Mouse (Mus musculus) midbrain, embryonic 11.5 days (tissue): Measurements from ENCODE around the gene Reps2. TPM values are rescaled to one million over a fixed set of nuclear protein-coding genes. Genes with fewer than 3 reads are reported as not detected.

Experiments
- ATAC-seq: fragments of 200-750 bp; cut with Nextera tagmentation; 2 replicates; pipeline ENCODE4 v1.8.0; 2017; ENCODE audit warnings: moderate TSS enrichment, moderate library complexity; ENCODE audit not compliant: low FRiP score
- DNase-seq: peaks from one replicate; pipeline ENCODE4 v3.0.0; 2015; ENCODE audit warnings: low spot score; ENCODE audit errors: missing footprints
- H3K27ac ChIP-seq: fragments of 300-500 bp; sonication (generic); 2 replicates; pipeline ENCODE4 v1.5.1; 2014; ENCODE audit warnings: low read depth, low read length
- H3K27me3 ChIP-seq: fragments of 300-500 bp; sonication (generic); 2 replicates; pipeline ENCODE4 v1.6.1; 2014; ENCODE audit warnings: mild to moderate bottlenecking, low read length, moderate library complexity, mixed read lengths; ENCODE audit not compliant: control insufficient read depth, insufficient read depth
- H3K36me3 ChIP-seq: fragments of 300-500 bp; sonication (generic); 2 replicates; pipeline ENCODE4 v1.6.1; 2014; ENCODE audit warnings: mild to moderate bottlenecking, low read length, moderate library complexity, mixed read lengths; ENCODE audit not compliant: control insufficient read depth, insufficient read depth
- H3K4me1 ChIP-seq: fragments of 300-500 bp; sonication (generic); 2 replicates; pipeline ENCODE4 v1.6.1; 2014; ENCODE audit warnings: low read length; ENCODE audit not compliant: control insufficient read depth, insufficient read depth
- H3K4me2 ChIP-seq: fragments of 300-500 bp; sonication (generic); 2 replicates; pipeline ENCODE4 v1.6.1; 2014; ENCODE audit warnings: mild to moderate bottlenecking, moderate library complexity
- H3K4me3 ChIP-seq: fragments of 300-500 bp; sonication (generic); 2 replicates; pipeline ENCODE4 v1.5.1; 2014; ENCODE audit warnings: low read depth, low read length
- H3K9ac ChIP-seq: fragments of 300-500 bp; sonication (generic); 2 replicates; pipeline ENCODE4 v1.6.1; 2014; ENCODE audit warnings: low read length
- H3K9me3 ChIP-seq: fragments of 300-500 bp; sonication (generic); 2 replicates; pipeline ENCODE4 v1.6.1; 2016; ENCODE audit warnings: low read length; ENCODE audit not compliant: control insufficient read depth
- WGBS: fragments of 180-500 bp; shearing (Covaris S2); extraction: QIAGEN DNeasy Blood & Tissue Kit; methylation state at CpG from one replicate; pipeline ENCODE4 v1.1.7; 2014; 5-methylcytosine and 5-hydroxymethylcytosine counted together
- polyA plus RNA-seq: library from polyadenylated mRNA; unstranded; fragments of >200 nt; fragmentation: Nextera tagmentation; extraction: Ambion mirVana; gene quantifications from 2 replicates; pipeline ENCODE4 v1.2.1, GENCODE M21; 2014

The Reps2 gene
- polyA plus RNA-seq, 1 experiment from 2014 or later, result 0.70 TPM

DNA sequence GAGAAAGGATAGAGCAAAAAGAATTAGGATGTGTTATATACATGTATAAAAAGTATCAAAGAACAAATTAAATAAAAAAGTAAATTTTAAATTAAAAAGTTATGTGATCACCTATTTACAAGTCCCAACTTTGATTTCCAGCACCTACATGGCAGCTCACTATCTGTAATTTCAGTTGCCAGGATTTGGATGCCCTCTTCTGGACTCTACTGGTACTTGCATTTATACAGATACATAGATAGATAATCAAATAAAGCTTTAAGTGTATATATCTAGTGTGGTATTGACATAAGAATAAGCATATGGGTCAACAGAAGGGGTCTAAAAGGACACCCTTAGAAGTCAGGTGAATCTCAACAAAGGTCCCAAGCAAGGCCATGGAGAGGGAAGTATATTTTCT lies 155.7 kb downstream of the Reps2 start:
- Histone ChIP-seq H3K9ac (no peak overlapping the region), H3K27ac (no peak overlapping the region), H3K36me3 (no peaks in the 10 kb centered on the region), H3K4me2 (no peak overlapping the region), H3K4me1 (no peaks in the 10 kb centered on the region), H3K9me3 (no peaks in the 10 kb centered on the region), H3K4me3 (no peak overlapping the region), H3K27me3 (0 out of 2 replicates have a peak, but pooled peaks cover 3% of the 10 kb centered on the region)
- DNase-seq, result no peak
- no peak for ATAC-seq

GRCm38 (mm10) chrX:162470213-162470612 lies 173.2 kb downstream of the Reps2 start:
- ATAC-seq, result no peak
- Histone ChIP-seq H3K36me3 (no peaks in the 10 kb centered on the region), H3K27me3 (peaks cover 11% of the 10 kb centered on the region), H3K9me3 (no peaks in the 10 kb centered on the region), H3K4me3 (no peak overlapping the region), H3K4me1 (no peaks in the 10 kb centered on the region), H3K4me2 (no peak overlapping the region), H3K9ac (no peak overlapping the region), H3K27ac (no peak overlapping the region)
- 83% methylated on average over 3 of the region's 3 CpGs for WGBS
- DNase-seq, result no peak

GRCm38 (mm10) chrX:162462156-162462555 lies 181.3 kb downstream of the Reps2 start:
- no peak overlapping the region for H3K4me2 ChIP-seq
- H3K4me1 ChIP-seq, result no peaks in the 10 kb centered on the region
- DNase-seq (no peak), ATAC-seq (no peak)
- H3K27ac ChIP-seq, result no peak overlapping the region
- H3K9ac ChIP-seq, result no peak overlapping the region
- H3K4me3 ChIP-seq, result no peak overlapping the region
- H3K36me3 ChIP-seq, result no peaks in the 10 kb centered on the region
- 0 out of 2 replicates have a peak, but pooled peaks cover 4% of the 10 kb centered on the region for H3K27me3 ChIP-seq
- WGBS, result 69% methylated on average over 5 of the region's 5 CpGs
- no peaks in the 10 kb centered on the region for H3K9me3 ChIP-seq

GRCm38 (mm10) chrX:162456445-162456844 lies 187.0 kb downstream of the Reps2 start:
- no peak overlapping the region for H3K4me2 ChIP-seq
- DNase-seq, result no peak
- H3K36me3 ChIP-seq, result no peaks in the 10 kb centered on the region
- no peak overlapping the region for H3K27ac ChIP-seq
- no peaks in the 10 kb centered on the region for H3K9me3 ChIP-seq
- H3K4me1 ChIP-seq, result no peaks in the 10 kb centered on the region
- no peak for ATAC-seq
- H3K9ac ChIP-seq, result no peak overlapping the region
- peaks cover 4% of the 10 kb centered on the region; the same call in 1 of the 2 replicates for H3K27me3 ChIP-seq
- 88% methylated on average over 1 of the region's 1 CpGs for WGBS
- no peak overlapping the region for H3K4me3 ChIP-seq

DNA sequence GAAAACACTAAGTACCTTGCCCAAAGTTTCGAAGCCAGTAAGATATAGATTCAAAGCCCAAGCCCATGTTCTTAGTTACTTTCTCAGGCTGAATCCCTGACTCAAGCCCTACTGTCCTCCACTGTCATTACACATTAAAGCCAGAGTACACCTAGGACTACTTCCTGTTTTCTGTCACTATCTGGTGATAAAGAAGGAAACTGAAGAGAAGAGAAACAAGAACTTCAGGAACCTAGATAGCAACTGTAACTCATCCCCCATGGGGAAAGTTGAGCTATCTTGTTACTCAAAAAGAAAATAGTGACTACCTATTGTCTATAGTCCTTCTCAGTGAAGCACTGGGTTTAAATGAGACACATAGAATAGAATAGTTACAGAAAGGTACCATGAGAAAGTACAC lies 188.1 kb downstream of the Reps2 start:
- no peak overlapping the region for H3K4me2 ChIP-seq
- H3K4me3 ChIP-seq, result no peak overlapping the region
- H3K4me1 ChIP-seq, result no peaks in the 10 kb centered on the region
- H3K27me3 ChIP-seq, result peaks cover 4% of the 10 kb centered on the region; the same call in 1 of the 2 replicates
- H3K36me3 ChIP-seq, result no peaks in the 10 kb centered on the region
- DNase-seq (no peak), ATAC-seq (no peak)
- H3K27ac ChIP-seq, result no peak overlapping the region
- H3K9ac ChIP-seq, result no peak overlapping the region
- no peaks in the 10 kb centered on the region for H3K9me3 ChIP-seq
- WGBS, result 75% methylated on average over 1 of the region's 1 CpGs

- Histone ChIP-seq H3K4me3 (no peak overlapping the region), H3K36me3 (no peaks in the 10 kb centered on the region), H3K4me1 (no peaks in the 10 kb centered on the region), H3K9ac (no peak overlapping the region), H3K27ac (no peak overlapping the region), H3K4me2 (no peak overlapping the region), H3K27me3 (peaks cover 4% of the 10 kb centered on the region; the same call in 1 of the 2 replicates), H3K9me3 (no peaks in the 10 kb centered on the region)
- ATAC-seq (no peak), DNase-seq (no peak)
- 57% methylated on average over 7 of the region's 7 CpGs for WGBS
Observed at GRCm38 (mm10) chrX:162453821-162454402, 189.5 kb downstream of the Reps2 start.

- DNase-seq (no peak), ATAC-seq (no peak)
- no peaks in the 10 kb centered on the region for H3K4me1 ChIP-seq
- no peak overlapping the region for H3K27ac ChIP-seq
- no peaks in the 10 kb centered on the region for H3K36me3 ChIP-seq
- H3K4me3 ChIP-seq, result no peak overlapping the region
- no peaks in the 10 kb centered on the region for H3K9me3 ChIP-seq
- no peaks in the 10 kb centered on the region; the same call in 1 of the 2 replicates for H3K27me3 ChIP-seq
- H3K9ac ChIP-seq, result no peak overlapping the region
- no peak overlapping the region for H3K4me2 ChIP-seq
Observed at GRCm38 (mm10) chrX:162452642-162453041, 190.8 kb downstream of the Reps2 start.

DNA sequence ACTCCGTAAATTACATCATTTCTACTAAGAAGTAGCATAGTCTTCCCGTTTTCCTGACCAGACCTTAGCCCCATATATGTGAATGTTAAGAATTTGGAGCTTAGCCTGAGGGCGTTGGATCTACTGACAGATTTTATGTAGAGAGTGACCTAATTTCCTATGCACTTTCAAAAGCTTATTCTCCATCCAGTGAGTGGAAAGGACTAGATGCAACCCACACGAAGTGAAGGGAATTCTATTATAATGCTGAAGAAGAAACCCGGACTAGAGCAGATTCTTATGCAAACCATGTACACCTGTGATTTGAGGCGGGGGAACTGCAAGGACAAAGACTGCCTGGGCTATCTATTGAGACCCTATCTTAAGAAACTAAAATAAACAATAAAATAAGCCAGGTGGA lies 195.5 kb downstream of the Reps2 start:
- Histone ChIP-seq H3K9me3 (no peaks in the 10 kb centered on the region), H3K4me1 (no peaks in the 10 kb centered on the region), H3K4me2 (no peak overlapping the region), H3K9ac (no peak overlapping the region), H3K36me3 (no peaks in the 10 kb centered on the region), H3K27ac (no peak overlapping the region), H3K27me3 (peaks cover 2% of the 10 kb centered on the region), H3K4me3 (no peak overlapping the region)
- ATAC-seq (no peak), DNase-seq (no peak)
- WGBS, result 71% methylated on average over 6 of the region's 6 CpGs

DNA sequence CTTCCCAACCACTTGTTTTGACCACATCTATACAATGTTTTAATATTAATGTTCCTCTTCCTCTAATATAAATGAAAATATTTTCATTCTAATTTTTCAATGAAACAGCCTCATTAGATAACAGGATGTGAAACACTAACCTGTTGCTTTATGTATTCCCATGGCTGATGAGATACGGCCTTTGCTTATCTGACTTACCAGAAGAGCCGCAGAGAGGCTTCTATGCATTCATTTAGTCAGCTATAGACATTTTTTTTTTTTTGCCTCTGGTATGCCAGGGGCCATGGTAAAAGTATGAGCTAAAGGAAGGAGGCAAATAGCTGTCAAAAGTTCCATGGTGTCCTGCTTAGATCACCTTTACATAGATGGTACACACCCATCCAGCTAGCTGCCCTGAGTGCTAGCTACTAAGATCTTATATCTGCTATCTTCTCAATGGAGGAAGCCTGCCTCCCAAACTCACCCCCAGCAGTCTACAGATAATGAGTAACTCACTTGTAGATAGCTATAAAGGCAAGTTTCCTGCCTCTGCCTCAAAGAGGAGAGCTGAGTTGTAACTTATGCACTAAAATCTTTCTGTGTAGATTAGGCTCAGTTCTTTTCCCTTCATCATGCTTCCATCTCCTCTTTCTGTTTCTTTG lies 196.7 kb downstream of the Reps2 start:
- WGBS, result 87% methylated on average over 2 of the region's 2 CpGs
- no peak overlapping the region for H3K4me2 ChIP-seq
- ATAC-seq (no peak), DNase-seq (no peak)
- H3K27me3 ChIP-seq, result peaks cover 6% of the 10 kb centered on the region
- H3K4me3 ChIP-seq, result no peak overlapping the region
- no peak overlapping the region for H3K9ac ChIP-seq
- no peak overlapping the region for H3K27ac ChIP-seq
- no peaks in the 10 kb centered on the region for H3K4me1 ChIP-seq
- H3K9me3 ChIP-seq, result no peaks in the 10 kb centered on the region
- no peaks in the 10 kb centered on the region for H3K36me3 ChIP-seq
